Mouse (Mus musculus): ENCODE data around the gene Dhodh.

DNA sequence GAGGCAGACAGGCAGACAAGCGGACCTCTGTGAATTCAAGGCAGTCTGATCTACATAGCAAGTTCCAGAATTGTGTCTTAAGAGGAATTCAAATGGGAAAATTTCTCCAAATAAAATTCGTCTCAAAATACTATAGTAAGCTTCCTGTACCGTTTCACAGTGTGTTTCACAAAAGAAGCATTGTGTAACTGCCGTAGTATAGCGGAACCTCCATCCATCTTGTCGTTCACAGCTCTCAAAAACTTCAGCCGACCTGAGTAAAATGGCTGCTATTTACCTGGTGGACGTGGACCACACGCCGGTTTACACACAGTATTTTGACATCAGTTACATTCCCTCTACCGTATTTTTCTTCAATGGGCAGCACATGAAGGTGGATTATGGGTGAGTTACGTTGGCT is 37.3 kb downstream of the Dhodh start:
- TF ChIP-seq CTCF (IDR thresholded peaks at IDR 0.05; ENCODE audit: low read depth) = no peak
- no peak for TF ChIP-seq EP300 (IDR thresholded peaks at IDR 0.05; ENCODE audit: low read depth)

All from heart, postnatal 0 days (tissue).